Mouse (Mus musculus) kidney, adult 2 months (tissue): ENCODE results near the gene Gpx4.

Experiments used
- CTCF ChIP-seq: fragments of 200-500 bp; conservative IDR thresholded peaks from 2 replicates; pipeline ENCODE4 v1.5.1; 2011; ENCODE audit warnings: low read depth, mild to moderate bottlenecking, control low read depth, low read length, moderate library complexity, mixed read lengths; ENCODE audit not compliant: insufficient read depth, insufficient read length
- POLR2A ChIP-seq: fragments of 200-500 bp; IDR thresholded peaks from one replicate; pipeline ENCODE4 v1.6.1; 2011; ENCODE audit warnings: low read depth, low read length, control low read depth

GRCm38 (mm10) chr10:80094684-80095083 is 47.7 kb downstream of the Gpx4 start:
- TF ChIP-seq POLR2A (no peak), CTCF (no peak)
